Mouse (Mus musculus) lung, embryonic 14.5 days (tissue): ENCODE results near the gene Actn4. TPM values are rescaled to one million over a fixed set of nuclear protein-coding genes. Genes with fewer than 3 reads are reported as not detected.

Experiments
- ATAC-seq: fragments of 200-750 bp; cut with Nextera tagmentation; 2 replicates; pipeline ENCODE4 v1.8.0; 2017; ENCODE audit warnings: mild to moderate bottlenecking, moderate TSS enrichment, moderate library complexity; ENCODE audit not compliant: insufficient read depth
- DNase-seq: peaks from one replicate; pipeline ENCODE4 v3.0.0-alpha.2; 2015
- H3K27ac ChIP-seq: fragments of 300-500 bp; sonication (generic); 2 replicates; pipeline ENCODE4 v1.5.1; 2014; ENCODE audit warnings: low read depth, mild to moderate bottlenecking, moderate library complexity
- H3K27me3 ChIP-seq: fragments of 300-500 bp; sonication (generic); 2 replicates; pipeline ENCODE4 v1.6.1; 2014; ENCODE audit warnings: low read length, control low read depth; ENCODE audit not compliant: insufficient read depth
- H3K36me3 ChIP-seq: fragments of 300-500 bp; sonication (generic); 2 replicates; pipeline ENCODE4 v1.6.1; 2014; ENCODE audit warnings: control low read depth; ENCODE audit not compliant: insufficient read depth
- H3K4me1 ChIP-seq: fragments of 300-500 bp; sonication (generic); 2 replicates; pipeline ENCODE4 v1.6.1; 2014; ENCODE audit warnings: antibody characterized with exemption, control low read depth; ENCODE audit not compliant: insufficient read depth
- H3K4me2 ChIP-seq: fragments of 300-500 bp; sonication (generic); 2 replicates; pipeline ENCODE4 v1.6.1; 2014; ENCODE audit warnings: mild to moderate bottlenecking
- H3K4me3 ChIP-seq: fragments of 300-500 bp; sonication (generic); 2 replicates; pipeline ENCODE4 v1.5.1; 2014; ENCODE audit warnings: low read depth, low read length
- H3K9ac ChIP-seq: fragments of 300-500 bp; sonication (generic); 2 replicates; pipeline ENCODE4 v1.6.1; 2014
- H3K9me3 ChIP-seq: fragments of 300-500 bp; sonication (generic); 2 replicates; pipeline ENCODE4 v1.6.1; 2016; ENCODE audit warnings: low read depth, low read length, control low read depth
- CTCF ChIP-seq: IDR thresholded peaks from 2 replicates; pipeline ENCODE4 v1.5.1; 2016; ENCODE audit warnings: antibody characterized with exemption, low read depth
- WGBS: fragments of 180-500 bp; shearing (Covaris S2); extraction: QIAGEN DNeasy Blood & Tissue Kit; methylation state at CpG from one replicate; pipeline ENCODE4 v1.1.7; 2014; 5-methylcytosine and 5-hydroxymethylcytosine counted together
- polyA plus RNA-seq: library from polyadenylated mRNA; unstranded; fragments of >200 nt; fragmentation: Nextera tagmentation; extraction: Ambion mirVana; gene quantifications from 2 replicates; pipeline ENCODE4 v1.2.1, GENCODE M21; 2014

Gene Actn4
- polyA plus RNA-seq, 1 experiment from 2014 or later: 270 TPM

DNA sequence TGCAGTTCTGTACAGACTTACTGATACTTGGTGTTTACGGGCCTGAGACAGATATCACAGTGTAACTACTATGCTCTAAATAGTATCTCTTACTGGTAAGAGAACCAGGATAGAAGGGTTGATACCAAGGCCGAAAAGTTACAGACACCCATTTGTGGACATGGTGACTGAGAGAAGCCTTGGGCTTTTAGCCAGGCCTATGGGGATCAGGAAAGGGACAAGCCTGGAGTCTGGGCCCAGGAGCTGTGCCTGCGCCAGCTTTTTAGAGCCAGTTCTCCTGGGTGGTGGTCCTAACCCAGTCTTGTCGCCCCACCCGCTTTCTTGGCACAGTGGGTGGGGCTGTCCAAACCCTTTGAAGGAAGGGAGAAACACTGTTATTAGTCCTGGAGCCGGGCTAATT lies 60.0 kb downstream of the Actn4 start:
- Histone ChIP-seq H3K36me3 (peaks cover 100% of the 10 kb centered on the region), H3K27ac (no peak overlapping the region), H3K4me2 (no peak overlapping the region), H3K9me3 (no peaks in the 10 kb centered on the region), H3K9ac (no peak overlapping the region), H3K4me1 (no peaks in the 10 kb centered on the region), H3K4me3 (no peak overlapping the region), H3K27me3 (no peaks in the 10 kb centered on the region)
- ATAC-seq (no peak), DNase-seq (no peak)
- 89% methylated on average over 6 of the region's 6 CpGs for WGBS
- no peak for TF ChIP-seq CTCF

DNA sequence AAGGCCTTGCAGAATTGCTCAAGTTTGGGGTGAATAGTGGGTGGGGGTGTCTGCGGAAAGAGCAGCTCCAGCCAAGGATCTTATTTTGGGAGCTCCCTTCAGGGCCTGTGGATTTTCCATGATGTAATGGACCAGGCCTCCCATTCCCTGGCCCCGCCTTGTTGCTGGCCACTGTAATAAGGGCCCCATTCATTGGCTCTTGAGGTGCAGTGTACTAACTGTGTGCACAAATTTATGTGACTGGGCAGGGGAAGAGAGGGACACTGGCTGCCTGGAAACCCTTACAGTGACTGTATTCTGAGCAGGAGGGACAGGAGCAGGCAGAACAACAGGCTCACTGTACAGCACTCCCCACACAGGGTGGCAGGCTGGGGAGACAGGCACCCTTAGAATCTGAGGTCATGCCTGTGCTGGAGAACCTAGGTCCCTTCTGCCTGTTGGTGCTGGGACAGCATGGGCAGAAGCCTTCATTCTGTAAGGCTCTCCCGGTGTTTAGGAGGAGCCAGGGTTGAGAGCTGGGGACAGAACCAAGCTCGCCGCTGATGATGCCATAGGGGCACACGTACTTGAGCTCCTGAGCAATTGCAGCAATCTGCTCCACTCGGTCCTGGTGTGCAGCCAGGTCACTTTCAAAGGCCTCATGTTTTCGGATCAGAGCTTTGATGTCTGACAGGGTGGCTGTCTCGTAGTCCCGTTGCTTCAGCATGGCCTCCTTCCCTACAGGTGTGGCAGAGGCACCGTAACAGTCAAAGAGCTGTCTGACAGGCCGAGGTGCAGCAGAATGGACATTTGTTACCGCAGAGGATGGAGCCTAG lies 60.6 kb downstream of the Actn4 start:
- H3K9ac ChIP-seq: no peak overlapping the region
- 89% methylated on average over 13 of the region's 13 CpGs for WGBS
- ATAC-seq: no peak

DNA sequence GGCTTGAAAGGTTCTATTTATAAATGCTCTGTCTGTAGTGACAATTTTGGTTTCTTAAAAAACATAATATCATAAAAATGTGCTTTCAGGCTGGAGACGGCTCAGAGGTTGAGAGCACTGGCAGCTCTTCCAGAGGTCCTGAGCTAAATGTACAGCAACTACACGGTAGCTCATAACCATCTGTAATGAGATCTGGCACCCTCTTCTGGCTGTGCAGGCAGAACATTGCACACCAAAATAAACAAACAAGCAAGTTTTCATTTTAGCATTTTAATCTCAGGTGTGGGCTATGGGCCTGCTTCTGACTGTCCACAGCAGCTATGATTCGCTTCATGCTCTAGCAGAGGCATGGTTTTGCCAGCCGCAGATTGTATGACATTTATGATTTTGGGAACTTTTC lies 62.2 kb downstream of the Actn4 start:
- Histone ChIP-seq H3K9ac (no peak overlapping the region), H3K4me1 (no peaks in the 10 kb centered on the region), H3K9me3 (no peaks in the 10 kb centered on the region), H3K27ac (no peak overlapping the region), H3K27me3 (no peaks in the 10 kb centered on the region), H3K4me2 (no peak overlapping the region), H3K4me3 (no peak overlapping the region), H3K36me3 (peaks cover 100% of the 10 kb centered on the region)
- 83% methylated on average over 4 of the region's 4 CpGs for WGBS
- no peak for ATAC-seq
- DNase-seq: no peak
- TF ChIP-seq CTCF: 0 out of 2 replicates have a peak, but pooled peaks have one; percentile 10

More for the DNA sequence above, 60.6 kb downstream of the Actn4 start:
- Histone ChIP-seq H3K9me3 (no peaks in the 10 kb centered on the region), H3K4me3 (no peak overlapping the region), H3K27ac (no peak overlapping the region; the same call in 1 of the 2 replicates), H3K36me3 (peaks cover 100% of the 10 kb centered on the region), H3K27me3 (no peaks in the 10 kb centered on the region), H3K4me1 (no peaks in the 10 kb centered on the region), H3K4me2 (no peak overlapping the region)
- no peak for TF ChIP-seq CTCF
- no peak for DNase-seq

DNA sequence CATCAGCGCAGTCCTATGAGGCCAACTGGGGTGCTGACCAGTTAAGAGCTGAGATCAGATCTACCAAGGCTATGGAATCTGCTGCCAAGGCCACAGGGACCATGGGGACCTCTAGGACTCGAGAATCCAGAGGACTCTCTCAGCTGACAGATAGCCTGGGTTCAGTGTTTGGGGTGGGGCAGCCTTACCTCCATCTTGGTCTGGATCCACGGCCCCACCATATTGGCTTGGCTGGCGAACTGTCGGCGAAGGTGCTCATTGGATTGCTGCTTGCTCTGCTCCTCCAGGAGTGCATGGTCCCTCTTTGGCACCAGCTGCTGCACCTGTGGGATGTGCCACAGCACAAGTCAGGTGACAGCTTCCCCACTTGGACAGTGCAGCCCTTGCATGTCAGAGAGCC lies 64.5 kb downstream of the Actn4 start:
- no peak overlapping the region for H3K4me3 ChIP-seq
- H3K27ac ChIP-seq: no peak overlapping the region
- H3K4me2 ChIP-seq: no peak overlapping the region
- peaks cover 98% of the 10 kb centered on the region for H3K36me3 ChIP-seq
- H3K4me1 ChIP-seq: no peaks in the 10 kb centered on the region
- no peak for ATAC-seq
- H3K9me3 ChIP-seq: no peaks in the 10 kb centered on the region
- no peak overlapping the region for H3K9ac ChIP-seq
- TF ChIP-seq CTCF: no peak
- no peaks in the 10 kb centered on the region for H3K27me3 ChIP-seq
- no peak for DNase-seq
- WGBS: 91% methylated on average over 6 of the region's 6 CpGs

DNA sequence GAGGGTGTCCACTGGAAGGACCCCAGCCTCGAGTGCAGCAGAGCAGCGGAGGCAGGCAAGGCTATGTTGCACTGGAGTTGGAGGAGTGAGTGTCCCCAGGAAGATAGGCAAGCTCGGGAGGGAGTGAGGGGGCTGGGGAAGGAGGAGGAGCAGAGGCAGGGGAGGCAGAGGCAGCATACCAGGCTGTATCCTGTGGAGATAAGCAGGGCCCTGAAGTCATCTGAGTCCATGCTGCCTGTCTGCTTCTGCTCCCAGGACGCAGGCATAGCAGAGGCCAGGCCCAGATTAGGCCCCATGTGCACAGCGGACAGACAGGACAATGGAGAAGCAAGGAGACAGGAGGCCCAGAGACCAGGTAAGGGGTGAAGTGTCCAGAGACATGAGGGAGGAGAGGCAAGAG lies 67.2 kb downstream of the Actn4 start:
- H3K36me3 ChIP-seq: peaks cover 89% of the 10 kb centered on the region
- H3K9ac ChIP-seq: no peak overlapping the region
- TF ChIP-seq CTCF: no peak
- DNase-seq (no peak), ATAC-seq (no peak)
- H3K27me3 ChIP-seq: 0 out of 2 replicates have a peak, but pooled peaks cover 4% of the 10 kb centered on the region
- no peak overlapping the region for H3K4me3 ChIP-seq
- H3K27ac ChIP-seq: no peak overlapping the region
- WGBS: 47% methylated on average over 5 of the region's 5 CpGs
- no peak overlapping the region for H3K4me2 ChIP-seq
- H3K4me1 ChIP-seq: no peaks in the 10 kb centered on the region
- no peaks in the 10 kb centered on the region for H3K9me3 ChIP-seq

DNA sequence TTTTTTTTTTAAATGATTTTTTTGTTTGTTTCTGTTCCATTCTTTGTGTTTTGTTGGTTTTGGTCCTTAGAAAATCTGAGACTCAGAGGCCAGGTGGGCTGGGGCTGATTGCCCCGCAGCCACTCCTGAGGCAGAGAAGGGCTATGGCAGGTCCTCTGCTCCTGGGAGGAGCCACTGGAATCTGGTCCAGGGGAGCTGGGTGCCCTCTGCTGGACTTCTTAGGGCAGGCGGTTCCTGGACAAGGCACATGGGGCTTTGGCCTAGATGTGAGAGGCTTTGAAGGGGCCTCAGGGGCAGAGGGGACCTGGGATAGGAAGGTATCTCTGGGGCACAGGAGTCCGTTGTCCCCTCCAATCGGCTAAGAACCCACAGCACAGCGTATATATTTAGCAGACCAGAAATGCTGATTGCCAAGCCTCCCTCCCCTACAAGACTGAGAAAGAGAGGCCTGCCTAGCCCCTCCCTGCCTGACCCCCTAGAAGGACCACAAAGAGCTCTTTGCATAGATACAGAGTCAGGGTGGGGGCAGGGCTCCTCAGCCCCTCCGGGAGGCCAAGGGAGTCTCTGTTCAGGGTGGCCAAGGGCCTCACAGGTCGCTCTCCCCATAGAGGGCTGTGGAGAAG lies 68.4 kb downstream of the Actn4 start:
- ATAC-seq (peak; percentile 67; the same call in 1 of the 2 replicates), DNase-seq (peak; percentile 80)
- H3K36me3 ChIP-seq: peaks cover 77% of the 10 kb centered on the region
- H3K4me1 ChIP-seq: peaks cover 4% of the 10 kb centered on the region; the same call in 1 of the 2 replicates
- H3K4me2 ChIP-seq: no peak overlapping the region
- 45% methylated on average over 7 of the region's 7 CpGs for WGBS
- peak; percentile 74 for TF ChIP-seq CTCF
- no peak overlapping the region for H3K4me3 ChIP-seq
- peaks cover 14% of the 10 kb centered on the region for H3K27me3 ChIP-seq
- no peak overlapping the region for H3K9ac ChIP-seq
- no peak overlapping the region for H3K27ac ChIP-seq
- H3K9me3 ChIP-seq: no peaks in the 10 kb centered on the region

DNA sequence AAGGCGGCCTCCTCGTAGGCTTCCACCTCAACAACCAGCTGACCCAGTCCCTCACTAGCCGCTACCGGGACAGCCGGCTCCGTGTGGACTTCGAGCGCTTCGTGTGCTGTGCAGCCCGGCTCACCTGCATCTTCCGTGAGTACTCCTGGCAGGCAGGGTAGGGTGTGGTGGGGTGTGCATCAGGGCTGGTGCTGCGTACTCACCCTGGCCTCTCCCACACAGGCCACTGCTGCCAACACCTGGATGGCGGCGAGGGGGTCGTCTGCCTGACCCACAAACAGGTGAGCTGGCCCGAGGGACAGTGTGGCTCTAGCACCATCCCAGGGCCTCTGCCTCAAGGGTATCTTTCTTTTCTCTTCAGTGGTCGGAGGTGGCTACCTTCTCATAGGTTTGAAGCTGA lies 69.5 kb downstream of the Actn4 start:
- ATAC-seq (no peak), DNase-seq (no peak)
- peaks cover 25% of the 10 kb centered on the region for H3K27me3 ChIP-seq
- no peak overlapping the region for H3K4me3 ChIP-seq
- no peak overlapping the region for H3K9ac ChIP-seq
- H3K27ac ChIP-seq: no peak overlapping the region
- H3K36me3 ChIP-seq: peaks cover 65% of the 10 kb centered on the region
- H3K4me2 ChIP-seq: no peak overlapping the region
- H3K9me3 ChIP-seq: no peaks in the 10 kb centered on the region
- WGBS: 92% methylated on average over 17 of the region's 17 CpGs
- H3K4me1 ChIP-seq: peaks cover 4% of the 10 kb centered on the region; the same call in 1 of the 2 replicates
- no peak for TF ChIP-seq CTCF
